Mouse (Mus musculus) cerebellum, adult 11 months (tissue): Measurements from ENCODE around the gene Car3.

ENCODE experiments used
- DNase-seq: peaks from one replicate; pipeline ENCODE4 v3.0.0; 2022

Car3 gene

DNA sequence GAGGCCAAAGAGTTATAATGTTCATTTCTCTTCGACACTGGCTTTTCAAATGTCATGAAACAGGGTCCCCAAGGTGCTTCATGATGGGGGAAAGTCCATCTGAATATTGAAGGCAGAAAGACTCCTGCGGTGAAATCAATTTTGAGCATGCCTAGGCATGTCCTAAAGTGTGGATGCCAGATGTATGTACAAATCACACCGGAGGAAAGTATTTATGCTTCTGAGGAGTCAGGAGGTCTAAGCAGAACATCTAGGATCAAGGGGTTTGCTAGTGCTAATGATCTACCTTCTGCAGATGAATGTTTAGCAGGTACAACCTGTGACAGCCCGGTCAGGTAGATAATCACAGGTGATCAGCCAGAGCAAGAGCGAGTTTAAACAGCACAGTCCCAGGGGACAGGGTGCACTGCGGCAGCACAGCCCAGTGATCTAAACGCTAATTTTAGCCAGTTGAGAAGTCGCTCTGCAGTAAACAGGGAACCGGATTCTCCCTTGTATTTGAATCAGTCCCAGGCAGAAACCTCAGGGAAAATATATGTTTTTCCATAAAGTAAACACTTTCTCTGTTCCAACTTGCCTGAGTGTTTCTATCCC, 13.1 kb downstream of the Car3 start:
- DNase-seq, result no peak

DNA sequence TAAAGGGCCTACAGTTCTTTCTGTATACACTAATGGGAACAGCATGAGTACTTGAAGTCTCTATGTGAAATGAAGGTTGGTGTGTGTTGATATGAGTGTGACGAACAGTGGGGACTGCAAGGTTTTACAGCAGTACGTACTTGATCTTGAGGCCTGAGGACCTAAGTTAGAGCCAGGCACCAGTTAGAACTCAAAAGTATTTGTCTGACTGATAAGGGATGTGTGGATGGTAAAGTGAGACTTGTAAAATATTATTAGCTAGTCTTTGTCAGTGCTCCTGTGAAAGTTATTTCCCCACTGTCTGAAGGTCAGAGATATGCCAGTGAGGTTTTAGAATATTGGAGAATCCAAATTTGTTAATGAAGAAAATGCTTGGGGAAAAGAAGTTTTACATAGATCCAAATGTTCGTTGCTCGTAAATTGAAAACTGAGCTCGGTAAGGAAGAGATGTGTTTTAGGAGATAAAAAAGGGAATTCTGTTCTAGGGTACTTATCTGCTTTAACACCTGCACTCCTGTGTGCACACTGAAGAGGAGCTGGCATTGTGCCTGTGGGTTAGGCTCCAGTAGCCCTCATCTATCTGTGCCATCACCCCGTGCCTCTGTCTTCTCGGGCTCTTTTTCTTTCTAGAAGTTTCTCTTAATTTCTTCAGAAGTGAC, 14.1 kb downstream of the Car3 start:
- DNase-seq, result no peak

DNA sequence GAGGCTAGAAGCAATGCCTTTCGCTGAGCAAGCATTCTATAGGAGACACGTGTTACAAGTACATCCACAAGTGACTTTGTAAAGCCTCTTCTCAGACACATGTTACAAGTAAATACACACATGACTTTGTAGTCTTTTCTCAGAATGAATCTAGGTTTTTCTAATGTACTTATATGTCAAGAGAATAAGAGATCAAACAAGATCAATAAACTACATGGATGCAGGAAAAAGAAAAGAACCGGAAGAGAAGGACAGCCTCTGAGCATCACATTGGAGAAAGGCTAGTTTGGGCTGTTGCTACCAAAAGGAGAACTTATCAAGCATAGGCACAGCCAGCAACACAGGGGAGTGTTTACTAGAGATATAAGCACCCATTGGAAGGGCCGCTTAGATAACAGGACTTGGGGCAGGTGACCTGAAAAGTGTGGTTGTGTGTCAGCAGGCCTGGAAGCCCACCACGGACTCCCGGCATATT, 15.5 kb downstream of the Car3 start:
- no peak for DNase-seq

DNA sequence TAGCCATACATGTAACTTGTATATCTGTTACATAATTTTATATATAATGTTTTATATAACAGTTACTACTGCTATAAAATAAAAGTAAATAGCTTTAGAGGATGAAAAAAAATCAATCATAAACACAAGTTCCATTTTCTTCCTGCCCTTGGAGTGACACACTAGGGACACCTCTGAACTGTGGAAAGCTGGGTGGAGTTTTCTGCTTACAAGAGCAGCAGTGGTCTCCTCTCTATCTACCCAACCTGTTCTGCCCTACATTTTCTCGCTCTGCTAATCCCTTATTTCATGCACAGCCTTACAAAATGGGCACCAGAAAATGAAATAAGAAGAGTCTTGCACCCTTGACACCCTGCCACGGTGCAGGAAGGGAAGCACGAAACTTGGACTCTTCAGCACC, 16.0 kb downstream of the Car3 start:
- DNase-seq, result no peak

DNA sequence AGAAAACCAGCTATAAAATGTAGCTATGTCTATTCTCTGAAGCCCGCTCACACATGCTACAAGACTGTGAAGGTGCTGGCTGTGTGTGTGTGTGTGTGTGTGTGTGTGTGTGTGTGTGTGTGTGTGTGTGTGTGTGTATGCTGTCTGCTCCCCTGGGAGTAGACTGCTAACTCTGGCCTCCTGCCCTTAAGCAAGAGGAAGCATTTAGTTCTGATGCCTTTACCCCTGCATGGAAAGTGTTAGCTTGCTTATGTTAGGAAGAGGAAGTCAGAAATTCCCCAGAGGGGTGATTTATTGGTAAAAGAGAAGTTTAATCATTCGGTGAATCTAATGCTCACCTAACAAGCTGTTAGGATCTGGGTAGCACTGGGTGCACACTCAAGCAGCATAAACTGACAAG, 17.0 kb downstream of the Car3 start:
- DNase-seq, result no peak

DNA sequence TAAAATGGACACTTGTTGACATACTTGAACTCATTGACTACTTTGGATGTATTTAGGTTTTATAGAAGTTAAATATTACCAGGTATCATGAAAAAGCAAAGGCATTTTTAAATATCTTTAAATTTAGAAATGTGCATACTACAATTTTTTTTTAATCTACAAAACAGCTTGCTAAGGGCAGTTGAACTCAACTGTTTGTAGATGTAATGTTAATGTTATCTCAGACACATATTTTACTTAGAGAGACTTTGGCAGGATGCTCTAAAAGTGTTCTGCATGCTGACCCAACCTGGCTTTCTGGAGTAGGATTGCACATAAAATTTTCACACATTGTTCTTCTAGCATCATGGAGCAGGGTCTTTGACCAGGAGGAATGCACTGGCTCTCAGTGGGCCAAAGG, 18.7 kb downstream of the Car3 start:
- DNase-seq, result no peak

DNA sequence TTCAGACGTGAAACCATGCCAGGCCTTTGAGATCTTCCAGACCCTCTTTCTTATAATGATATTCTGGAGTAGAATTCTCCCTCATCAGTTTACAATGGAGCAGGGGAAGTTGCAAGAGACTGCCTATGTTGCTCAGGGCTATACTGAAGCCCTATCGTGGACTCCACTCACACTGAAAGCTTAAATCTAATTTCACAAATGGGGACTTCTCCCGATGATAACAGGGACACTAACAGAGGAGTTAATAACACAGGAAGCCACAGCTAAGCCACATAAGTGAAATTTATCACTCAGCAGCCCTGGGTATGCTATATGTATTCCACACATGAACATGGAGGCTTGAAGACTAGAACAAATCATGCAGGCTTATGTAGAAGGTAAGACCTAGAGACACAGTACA, 19.4 kb downstream of the Car3 start:
- DNase-seq, result no peak

DNA sequence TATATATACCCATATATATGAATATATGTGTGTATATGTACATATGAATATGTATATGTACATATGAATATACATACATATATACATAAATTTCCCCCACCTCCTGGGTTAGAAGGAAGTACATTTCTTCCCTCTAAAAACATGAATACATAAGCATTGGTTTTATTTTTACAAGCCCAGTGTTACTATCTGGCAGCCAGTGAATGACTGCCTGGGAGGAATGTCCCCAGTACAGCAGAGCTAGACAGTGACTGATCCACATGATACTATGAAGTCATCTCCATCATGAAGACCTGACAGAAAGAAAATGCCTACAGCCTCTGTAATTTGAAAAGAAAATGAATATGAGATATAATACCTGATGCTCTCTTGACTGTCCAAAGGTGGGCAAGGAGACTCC, 21.5 kb downstream of the Car3 start:
- no peak for DNase-seq

DNA sequence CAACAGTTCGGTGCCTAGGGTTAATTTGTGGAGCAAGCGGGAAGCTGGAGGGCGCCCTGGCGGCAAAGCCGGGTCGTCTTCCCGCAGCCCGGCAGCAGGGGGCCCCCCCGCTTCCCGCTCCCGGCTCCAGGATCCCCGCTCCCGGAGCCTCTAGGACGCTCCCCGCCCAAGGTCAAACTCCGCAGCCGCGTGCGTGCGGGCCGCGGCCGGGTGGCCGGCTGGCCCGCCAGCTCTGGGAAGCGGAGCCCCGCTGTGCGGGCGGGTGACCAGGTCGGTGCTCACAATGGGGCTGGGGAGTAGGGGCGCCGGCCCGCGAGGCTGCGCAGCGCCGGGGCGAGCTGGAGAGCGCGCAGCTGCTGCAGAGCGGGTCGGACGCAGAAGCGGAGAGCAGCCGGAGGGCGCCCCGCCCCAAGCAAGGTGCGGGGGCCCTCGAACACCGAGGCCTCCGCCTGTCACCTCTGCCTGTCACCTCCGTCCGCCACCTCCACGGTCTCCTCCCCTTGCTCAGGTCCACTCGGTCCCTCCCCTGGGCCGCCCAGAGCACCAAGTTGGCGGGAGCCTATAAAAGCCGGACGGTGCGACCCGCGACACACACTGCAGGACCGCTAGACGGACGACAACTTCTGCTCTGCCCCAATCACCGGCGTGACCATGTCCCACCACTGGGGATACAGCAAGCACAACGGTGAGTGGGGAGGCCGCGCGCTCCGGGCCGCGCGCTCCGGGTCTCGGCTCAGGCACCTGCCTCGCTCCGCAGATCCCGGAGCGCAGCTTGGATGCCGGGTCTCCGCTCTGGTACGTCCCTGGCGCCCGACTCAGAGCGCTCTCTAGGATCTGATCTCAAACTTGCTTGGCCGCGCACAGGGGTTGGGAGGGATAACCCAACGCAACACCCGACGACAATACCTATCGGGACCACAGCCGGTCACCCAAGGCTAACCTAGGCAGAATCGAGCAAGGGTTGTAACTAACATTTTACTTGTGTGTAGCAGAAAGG, 23.1 kb downstream of the Car3 start, which contains the start of gene Car2:
TSS of gene Car2 (plus strand) at position 172 of the 997 bp plus-strand sequence.
- peak; percentile 54 for DNase-seq

DNA sequence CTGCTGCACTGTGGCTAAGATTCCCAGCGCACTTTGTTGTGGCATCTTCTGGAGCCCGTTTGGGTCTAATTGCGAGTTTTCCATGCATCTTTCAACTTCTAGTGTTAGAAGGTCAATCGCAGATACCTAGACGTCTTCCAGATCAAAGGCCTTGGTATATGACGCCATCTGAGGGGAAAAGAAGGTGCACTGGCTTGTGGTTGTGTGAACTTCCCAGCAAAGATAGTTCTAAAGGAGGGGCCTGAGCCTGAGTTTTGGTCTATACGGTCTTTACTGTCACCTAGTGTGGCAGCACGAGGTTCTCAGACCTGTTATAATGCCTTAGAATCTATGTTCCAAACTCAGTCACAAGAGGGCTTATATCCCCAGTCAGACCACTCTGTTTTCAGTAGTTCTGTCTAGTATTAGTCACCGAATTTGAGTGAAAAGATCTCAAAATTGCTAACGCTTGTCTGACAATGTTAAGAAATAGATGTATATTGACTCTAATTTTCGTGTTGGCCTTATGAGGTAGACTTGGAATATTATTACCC, 23.9 kb downstream of the Car3 start:
- no peak for DNase-seq

DNA sequence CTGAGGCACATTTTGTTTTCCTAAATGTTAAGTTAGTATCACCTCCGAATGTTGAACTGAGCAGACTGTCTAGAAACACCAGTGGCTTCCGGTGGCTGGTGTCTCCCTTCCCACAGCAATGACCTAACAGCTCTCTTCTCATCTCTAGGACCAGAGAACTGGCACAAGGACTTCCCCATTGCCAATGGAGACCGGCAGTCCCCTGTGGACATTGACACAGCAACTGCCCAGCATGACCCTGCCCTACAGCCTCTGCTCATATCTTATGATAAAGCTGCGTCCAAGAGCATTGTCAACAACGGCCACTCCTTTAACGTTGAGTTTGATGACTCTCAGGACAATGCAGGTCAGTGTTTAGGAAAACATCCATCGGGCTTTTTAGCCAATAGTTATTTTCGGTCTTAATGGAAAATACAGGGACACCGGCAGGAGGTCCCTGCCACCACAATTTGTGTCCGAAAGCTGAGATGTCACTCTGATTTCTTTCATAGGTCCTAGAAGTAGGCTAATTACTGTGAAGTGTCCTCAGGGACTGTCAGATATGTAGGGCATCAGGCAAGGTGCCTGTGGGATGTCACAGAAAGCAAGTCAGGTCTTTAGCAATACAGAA, 24.5 kb downstream of the Car3 start:
- no peak for DNase-seq

DNA sequence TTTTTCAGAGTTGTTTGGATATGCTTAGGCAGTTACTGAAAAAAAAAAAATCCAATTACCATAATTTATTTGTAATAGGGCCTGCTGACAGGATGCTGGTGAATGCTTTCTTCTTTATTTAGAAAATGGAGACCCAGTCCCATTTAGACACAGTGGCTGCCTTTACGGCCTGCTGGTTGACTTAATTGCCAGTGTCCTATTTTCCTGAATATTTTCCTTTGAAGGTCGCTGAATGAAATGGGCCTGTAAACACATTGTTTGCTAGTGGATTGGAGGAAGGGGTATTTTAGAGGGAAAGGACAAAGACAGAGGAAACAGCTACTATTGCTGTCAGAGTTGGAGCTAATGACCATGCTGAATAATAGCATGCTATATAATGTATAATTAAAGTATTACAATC, 25.2 kb downstream of the Car3 start:
- no peak for DNase-seq

DNA sequence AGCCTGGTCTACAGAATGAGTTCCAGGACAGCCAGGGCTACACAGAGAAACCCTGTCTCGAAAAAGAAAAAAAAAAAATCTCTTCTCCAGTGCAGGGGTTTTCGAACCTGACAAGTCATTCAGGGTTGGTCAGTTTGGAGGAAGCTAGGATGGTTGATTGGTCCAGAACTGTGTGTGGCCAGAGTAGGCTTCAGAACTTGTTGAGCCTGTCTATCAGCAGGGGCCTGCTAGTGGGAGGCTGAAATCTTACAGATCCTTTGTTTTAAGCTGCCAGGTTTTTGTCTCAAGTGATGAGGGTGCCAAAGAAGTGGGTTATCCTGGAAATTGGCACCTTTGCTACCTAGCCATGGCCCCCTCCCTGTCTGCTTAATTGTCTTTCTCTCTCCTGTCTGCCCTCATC, 25.8 kb downstream of the Car3 start:
- DNase-seq, result no peak

DNA sequence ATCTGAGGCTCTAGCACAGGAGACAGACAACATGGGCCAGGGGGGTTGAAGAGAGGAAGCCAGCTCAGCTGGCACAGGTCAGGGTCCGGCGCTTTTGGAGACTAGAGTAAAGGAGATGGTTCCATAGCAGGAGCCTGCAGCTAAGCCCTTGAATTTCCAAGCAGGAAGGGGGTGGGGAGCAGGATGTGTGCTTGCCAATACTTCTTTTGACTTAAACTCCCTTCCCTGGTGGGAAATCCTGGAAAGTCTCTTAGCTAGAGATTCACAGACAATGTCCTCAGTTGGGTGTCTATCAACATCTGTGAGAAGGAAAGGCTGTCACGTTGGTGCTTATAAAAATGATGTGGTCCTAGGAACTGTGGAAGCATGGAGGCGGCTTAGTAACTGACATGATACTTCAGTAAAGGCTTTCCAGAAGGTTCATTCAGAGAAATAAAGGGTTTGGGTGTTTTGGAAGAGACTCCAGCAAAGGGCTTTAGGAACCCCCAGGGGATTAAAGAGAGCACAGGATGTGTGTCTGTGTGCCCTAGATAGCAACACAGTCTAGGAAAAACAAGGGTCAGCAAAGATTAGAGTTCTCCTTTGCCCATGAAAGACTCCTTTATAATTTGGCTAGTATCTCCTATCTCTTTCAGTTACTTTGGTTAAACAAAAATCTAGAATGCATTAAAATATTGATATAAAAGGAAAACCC, 26.6 kb downstream of the Car3 start:
- no peak for DNase-seq

DNA sequence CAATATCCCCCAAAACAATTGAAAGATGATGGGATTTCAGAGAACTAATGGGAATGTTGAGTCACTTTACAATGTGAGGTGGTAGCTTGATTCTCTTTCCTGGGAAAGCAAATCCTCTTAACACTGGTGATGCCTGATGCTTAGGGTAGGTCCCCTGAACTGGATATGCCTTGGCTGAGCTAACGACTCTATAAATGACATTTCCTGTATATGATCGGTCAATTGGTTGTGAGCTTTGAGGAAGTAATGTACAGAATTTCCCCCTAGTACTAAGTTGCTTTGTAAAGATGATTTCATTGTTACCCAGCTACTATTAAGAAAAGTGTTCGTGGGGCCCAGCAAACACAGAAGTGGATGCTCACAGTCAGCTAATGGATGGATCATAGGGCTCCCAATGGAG, 29.7 kb downstream of the Car3 start:
- DNase-seq, result no peak

DNA sequence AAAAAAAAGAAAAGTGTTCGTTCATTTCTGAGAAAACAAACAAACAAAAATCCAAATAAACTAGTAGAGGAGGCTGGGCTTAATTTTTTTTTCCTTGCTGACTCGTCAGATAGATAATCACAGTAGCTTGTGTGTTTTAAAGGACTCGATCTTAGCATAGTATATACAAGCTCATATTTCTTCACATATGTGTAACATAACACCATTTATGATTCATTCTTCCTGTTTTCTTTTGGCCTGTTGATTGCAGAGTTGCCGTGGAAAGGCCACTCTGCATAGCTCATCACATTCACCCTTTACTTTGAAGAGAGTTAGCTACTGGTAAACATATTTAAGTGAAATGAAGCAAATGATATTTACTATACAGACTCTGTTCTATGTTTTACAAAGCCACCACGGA, 30.4 kb downstream of the Car3 start:
- no peak for DNase-seq

DNA sequence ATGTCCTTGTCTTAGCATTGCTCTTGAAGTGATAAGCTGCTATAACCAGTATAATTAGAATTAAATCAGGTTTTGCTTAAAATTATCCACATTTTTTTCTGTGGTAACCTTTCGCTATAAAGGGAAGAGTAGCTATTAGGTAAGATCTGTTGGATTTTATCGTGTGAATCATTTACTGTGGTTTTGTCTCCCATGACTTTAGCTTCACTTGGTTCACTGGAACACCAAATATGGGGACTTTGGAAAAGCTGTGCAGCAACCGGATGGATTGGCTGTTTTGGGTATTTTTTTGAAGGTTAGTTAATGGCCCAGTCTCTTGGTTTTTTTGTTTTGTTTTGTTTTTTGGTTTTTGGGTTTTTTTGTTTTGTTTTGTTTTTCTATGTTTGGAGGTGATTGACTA, 32.0 kb downstream of the Car3 start:
- no peak for DNase-seq

DNA sequence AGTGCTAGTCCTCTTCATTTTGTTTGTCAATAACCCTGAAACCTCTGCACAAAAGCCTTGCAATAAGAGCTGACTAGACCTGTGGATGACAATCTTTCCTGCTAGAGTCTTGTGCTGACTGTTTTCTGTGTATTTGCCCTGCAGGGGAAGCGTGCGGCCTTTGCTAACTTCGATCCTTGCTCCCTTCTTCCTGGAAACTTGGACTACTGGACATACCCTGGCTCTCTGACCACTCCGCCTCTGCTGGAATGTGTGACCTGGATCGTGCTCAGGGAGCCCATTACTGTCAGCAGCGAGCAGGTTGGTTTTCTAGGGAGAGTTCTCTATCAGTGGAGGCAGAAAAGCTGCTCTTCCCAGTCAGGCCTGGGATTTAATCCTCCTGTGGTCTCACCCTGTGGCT, 34.5 kb downstream of the Car3 start:
- no peak for DNase-seq

DNA sequence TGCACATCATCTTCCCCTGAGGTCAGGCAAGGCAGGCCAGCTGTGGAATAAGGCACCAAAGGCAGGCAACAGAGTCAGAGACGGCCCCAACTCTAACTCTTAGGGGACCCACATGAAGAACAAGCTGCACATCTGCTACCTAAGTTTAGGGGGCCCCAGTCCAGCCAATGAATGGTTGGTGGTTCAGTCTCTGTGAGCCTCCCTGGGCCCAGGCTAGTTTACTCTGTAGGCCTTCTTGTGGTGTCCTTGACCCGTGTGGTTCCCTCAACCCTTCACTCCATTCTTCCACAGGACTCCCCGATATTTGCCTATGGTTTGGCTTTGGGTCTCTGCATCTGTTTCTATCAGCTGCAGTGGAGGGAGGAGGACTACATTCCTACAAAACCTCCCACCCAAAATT, 40.1 kb downstream of the Car3 start:
- no peak for DNase-seq

DNA sequence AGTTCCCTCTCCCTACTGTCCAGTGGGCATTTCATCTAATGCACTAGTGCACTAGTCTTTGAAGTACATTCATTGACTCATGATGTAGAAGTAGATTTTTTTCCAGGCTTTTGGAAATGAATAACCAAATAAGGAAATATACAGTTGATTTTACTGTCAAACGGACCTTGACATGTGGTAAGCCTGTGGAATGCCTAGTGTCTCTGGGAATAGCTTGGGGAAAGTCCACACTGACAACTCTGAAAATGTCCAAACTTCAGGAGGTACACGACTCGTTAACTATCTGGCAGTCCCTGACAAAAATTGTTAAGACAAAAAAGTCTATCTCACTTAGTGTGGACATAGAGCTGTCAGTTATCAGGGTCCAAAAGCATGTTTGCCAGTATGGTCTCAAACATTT, 40.9 kb downstream of the Car3 start:
- no peak for DNase-seq

DNA sequence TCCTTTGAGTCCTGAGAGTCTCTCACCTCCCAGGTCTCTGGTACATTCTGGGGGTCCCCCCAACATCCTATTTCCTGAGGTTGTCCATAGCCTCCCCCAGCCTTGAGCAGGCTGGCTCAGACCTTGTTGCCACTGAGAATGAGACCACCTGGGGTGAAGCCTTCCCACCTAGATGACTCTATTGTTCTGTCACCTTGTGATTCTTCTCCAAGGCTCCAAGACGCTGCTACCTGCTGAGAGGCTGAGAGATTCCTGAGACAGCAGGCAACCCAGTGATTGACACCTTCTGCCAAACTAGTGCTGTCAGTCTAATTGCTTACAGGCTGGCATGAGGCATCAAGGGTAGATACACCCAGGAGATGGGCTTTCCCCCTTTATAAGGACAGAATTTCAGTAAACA, 44.0 kb downstream of the Car3 start:
- no peak for DNase-seq

DNA sequence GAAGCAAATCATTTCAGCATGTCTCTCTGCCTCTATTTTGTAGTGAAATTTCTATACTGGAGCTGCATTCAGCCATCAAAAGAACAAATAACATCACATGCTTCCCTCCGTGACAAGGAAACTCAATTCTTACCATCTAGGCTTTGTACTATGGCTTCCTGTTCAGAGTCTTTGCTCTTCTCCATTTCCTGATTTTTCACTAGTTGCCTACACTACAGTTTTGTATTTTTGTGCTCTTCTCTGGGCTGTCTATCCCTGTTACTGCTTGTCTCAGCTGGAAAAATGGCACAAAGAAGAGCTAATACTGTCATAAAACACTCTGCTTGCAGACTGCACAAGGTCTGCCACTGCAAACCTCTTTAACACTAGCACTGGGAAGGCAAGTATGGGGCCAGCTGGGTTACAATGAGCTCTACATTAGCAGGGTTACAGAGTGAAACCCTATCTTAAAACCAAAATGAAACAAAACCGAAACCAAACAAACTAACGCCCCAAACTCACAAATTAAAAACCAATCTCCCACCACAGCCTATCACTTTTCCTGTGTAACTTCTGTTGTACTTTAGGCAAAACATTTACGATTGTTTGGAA, 48.8 kb downstream of the Car3 start:
- DNase-seq, result no peak
